Mouse (Mus musculus) heart, adult 2 months (tissue): ENCODE measurements at regions not wholly inside any gene's neighbourhood (a gene's known extent, or its start where the extent isn't known, plus 50 kb on each side); places are given as distances from the start of the nearest gene placed in this dataset.

Source experiments
- CTCF ChIP-seq: fragments of 200-600 bp; IDR thresholded peaks from 2 replicates; pipeline ENCODE4 v1.8.1; 2022; ENCODE audit warnings: antibody characterized with exemption, mild to moderate bottlenecking, moderate library complexity
- EP300 ChIP-seq: fragments of 200-500 bp; IDR thresholded peaks from 2 replicates; pipeline ENCODE4 v1.6.1; 2011; ENCODE audit warnings: low read depth, low read length, control low read depth; ENCODE audit not compliant: insufficient read depth

GRCm38 (mm10) chr8:11913129-11913900 lies 73.0 kb downstream of the Tex29 start:
- no peak for TF ChIP-seq CTCF
- TF ChIP-seq EP300, result no peak
